In genomic region chr5:101295941-101296340, GRCm38 (mm10) we compare ENCODE assay signal across 11 mouse cellular contexts.
DNase-seq lines count a peak whose midpoint lies in the region; ATAC-seq and TF ChIP-seq lines count a peak whose summit lies in the region.
"Had no signal": no experiment of that assay in that cellular context is flagged by ENCODE, and none has a peak within 500 bp of the region (broad histone marks: within the 10 kb centered on the region; RNA-seq: fewer than 3 reads in every experiment).

No protein-coding gene starts in this region.

- WGBS in heart, adult 2 months: 63% methylated on average over 7 of the region's 7 CpGs
- 65% methylated on average over 7 of the region's 7 CpGs for WGBS in heart, embryonic 12.5 days
- 69% methylated on average over 7 of the region's 7 CpGs for WGBS in midbrain, postnatal 0 days
- WGBS in midbrain, embryonic 11.5 days: 82% methylated on average over 7 of the region's 7 CpGs
- WGBS in limb, embryonic 15.5 days: 54% methylated on average over 7 of the region's 7 CpGs

- H3K27ac ChIP-seq in heart, adult 2 months: no peak overlapping the region
- H3K27ac ChIP-seq in heart, embryonic 12.5 days (ENCODE audit: poor library complexity, severe bottlenecking): no peak overlapping the region
- H3K27ac ChIP-seq in midbrain, postnatal 0 days (ENCODE audit: low read depth, low read length): no peak overlapping the region
- no peak overlapping the region for H3K27ac ChIP-seq in midbrain, embryonic 11.5 days (ENCODE audit: low read depth, low read length)
- H3K27ac ChIP-seq in limb, embryonic 15.5 days: no peak overlapping the region
- H3K27ac ChIP-seq: embryonic facial prominence, embryonic 13.5 days had no signal

- no peaks in the 10 kb centered on the region for H3K9me3 ChIP-seq in heart, embryonic 12.5 days (replicated peaks)
- no peaks in the 10 kb centered on the region for H3K9me3 ChIP-seq in midbrain, postnatal 0 days (ENCODE audit: low read length)
- no peaks in the 10 kb centered on the region for H3K9me3 ChIP-seq in midbrain, embryonic 11.5 days (ENCODE audit: control insufficient read depth, low read length)
- H3K9me3 ChIP-seq in limb, embryonic 15.5 days: no peaks in the 10 kb centered on the region
- H3K9me3 ChIP-seq: embryonic facial prominence, embryonic 13.5 days had no signal

- peak; percentile 23 to 45 for DNase-seq in heart, adult 2 months
- peak; percentile 76 for DNase-seq in midbrain, postnatal 0 days (ENCODE audit: low spot score)
- no peak for DNase-seq in midbrain, embryonic 11.5 days (ENCODE audit: low spot score, missing footprints)
- peak; percentile 95 for DNase-seq in cerebellum, adult 9-10 months
- DNase-seq in testis, postnatal 14 days (ENCODE audit: low spot score): no peak
- DNase-seq: kidney, adult 9 months; right cerebral cortex, postnatal 14 days had no signal

- no peak overlapping the region for H3K9ac ChIP-seq in heart, adult 2 months (ENCODE audit: low read depth, low read length)
- H3K9ac ChIP-seq in heart, embryonic 12.5 days: no peak overlapping the region
- no peak overlapping the region for H3K9ac ChIP-seq in midbrain, postnatal 0 days (replicated peaks; ENCODE audit: low read length, poor library complexity, severe bottlenecking)
- H3K9ac ChIP-seq in midbrain, embryonic 11.5 days (ENCODE audit: low read length): no peak overlapping the region
- no peak overlapping the region for H3K9ac ChIP-seq in limb, embryonic 15.5 days
- H3K9ac ChIP-seq: embryonic facial prominence, embryonic 13.5 days had no signal

- no peak for TF ChIP-seq POLR2A in heart, adult 2 months (IDR thresholded peaks at IDR 0.05; ENCODE audit: insufficient read depth, low read depth, low read length)

- H3K4me1 ChIP-seq in heart, adult 2 months (ENCODE audit: control insufficient read depth, insufficient read depth, low read length): no peaks in the 10 kb centered on the region
- H3K4me1 ChIP-seq in heart, embryonic 12.5 days (replicated peaks): no peaks in the 10 kb centered on the region
- H3K4me1 ChIP-seq in midbrain, postnatal 0 days (ENCODE audit: insufficient read depth, low read length): no peaks in the 10 kb centered on the region
- no peaks in the 10 kb centered on the region for H3K4me1 ChIP-seq in midbrain, embryonic 11.5 days (ENCODE audit: control insufficient read depth, insufficient read depth, low read length)
- H3K4me1 ChIP-seq in limb, embryonic 15.5 days: peaks cover 13% of the 10 kb centered on the region

- no peak for ATAC-seq in heart, embryonic 12.5 days (ENCODE audit: insufficient number of reproducible peaks, low FRiP score)
- ATAC-seq in midbrain, postnatal 0 days (ENCODE audit: low FRiP score): no peak
- no peak for ATAC-seq in midbrain, embryonic 11.5 days (ENCODE audit: low FRiP score)
- ATAC-seq in limb, embryonic 15.5 days (ENCODE audit: insufficient number of reproducible peaks, low FRiP score, low TSS enrichment, low read depth): no peak

- no peak overlapping the region for H3K4me3 ChIP-seq in heart, adult 2 months
- no peak overlapping the region for H3K4me3 ChIP-seq in heart, embryonic 12.5 days
- no peak overlapping the region for H3K4me3 ChIP-seq in midbrain, postnatal 0 days (ENCODE audit: low read depth, low read length)
- H3K4me3 ChIP-seq in midbrain, embryonic 11.5 days (ENCODE audit: low read depth, low read length): no peak overlapping the region
- no peak overlapping the region for H3K4me3 ChIP-seq in limb, embryonic 15.5 days
- H3K4me3 ChIP-seq: embryonic facial prominence, embryonic 13.5 days had no signal

- no peak for TF ChIP-seq EP300 in heart, adult 2 months (IDR thresholded peaks at IDR 0.05; ENCODE audit: insufficient read depth, low read depth, low read length)

- H3K27me3 ChIP-seq in heart, adult 2 months (ENCODE audit: control insufficient read depth, insufficient read depth, low read length): no peaks in the 10 kb centered on the region
- no peaks in the 10 kb centered on the region for H3K27me3 ChIP-seq in heart, embryonic 12.5 days (replicated peaks)
- H3K27me3 ChIP-seq in midbrain, postnatal 0 days (ENCODE audit: insufficient read depth, low read length): no peaks in the 10 kb centered on the region
- H3K27me3 ChIP-seq in midbrain, embryonic 11.5 days (ENCODE audit: control insufficient read depth, insufficient read depth, low read length): no peaks in the 10 kb centered on the region; the same call in 1 of the 2 replicates
- no peaks in the 10 kb centered on the region for H3K27me3 ChIP-seq in limb, embryonic 15.5 days
- H3K27me3 ChIP-seq: CH12.LX; embryonic facial prominence, embryonic 13.5 days had no signal

- peak; percentile 39 for TF ChIP-seq CTCF in heart, adult 2 months (IDR thresholded peaks at IDR 0.05)
- no peak for TF ChIP-seq CTCF in midbrain, postnatal 0 days (IDR thresholded peaks at IDR 0.05)

- no peaks in the 10 kb centered on the region for H3K79me2 ChIP-seq in heart, adult 2 months (replicated peaks; ENCODE audit: control insufficient read depth, insufficient read depth, low read length)

- no peaks in the 10 kb centered on the region for H3K36me3 ChIP-seq in heart, adult 2 months (ENCODE audit: control insufficient read depth, insufficient read depth, low read length)
- H3K36me3 ChIP-seq in heart, embryonic 12.5 days: no peaks in the 10 kb centered on the region
- H3K36me3 ChIP-seq in midbrain, postnatal 0 days (ENCODE audit: insufficient read depth, low read length): no peaks in the 10 kb centered on the region
- no peaks in the 10 kb centered on the region for H3K36me3 ChIP-seq in midbrain, embryonic 11.5 days (ENCODE audit: control insufficient read depth, insufficient read depth, low read length)
- no peaks in the 10 kb centered on the region for H3K36me3 ChIP-seq in limb, embryonic 15.5 days
- H3K36me3 ChIP-seq: embryonic facial prominence, embryonic 13.5 days had no signal

- no peak overlapping the region for H3K4me2 ChIP-seq in heart, embryonic 12.5 days
- H3K4me2 ChIP-seq in midbrain, postnatal 0 days (ENCODE audit: low read depth, low read length, poor library complexity, severe bottlenecking): no peak overlapping the region
- H3K4me2 ChIP-seq in midbrain, embryonic 11.5 days: no peak overlapping the region
- H3K4me2 ChIP-seq in limb, embryonic 15.5 days: peak overlapping the region; percentile 12; the same call in 1 of the 2 replicates
- H3K4me2 ChIP-seq: embryonic facial prominence, embryonic 13.5 days had no signal

- intact Hi-C loops in heart, adult 2 months (cut with DNase I): no loop called here

Comparison
In these comparisons a context has a peak if more than half of its experiments do, and no peak if none do; other contexts are left out.
1. DNase-seq: peak in heart, adult 2 months (2 of 2), midbrain, postnatal 0 days (single experiment) and cerebellum, adult 9-10 months (single experiment); none in midbrain, embryonic 11.5 days (single experiment) and testis, postnatal 14 days (single experiment).